Mouse (Mus musculus) erythroblast, embryonic 14.5 days (primary cell): ENCODE measurements at regions not wholly inside any gene's neighbourhood (a gene's known extent, or its start where the extent isn't known, plus 50 kb on each side); places are given as distances from the start of the nearest gene placed in this dataset.

ENCODE experiments used
- GATA1 ChIP-seq: IDR thresholded peaks from 2 replicates; pipeline ENCODE4 v1.6.1; 2012; ENCODE audit warnings: low read length, inconsistent platforms, mixed read lengths
- TAL1 ChIP-seq: IDR thresholded peaks from 3 replicates; pipeline ENCODE4 v1.6.1; 2012; ENCODE audit warnings: low read length, inconsistent platforms, mixed read lengths

DNA sequence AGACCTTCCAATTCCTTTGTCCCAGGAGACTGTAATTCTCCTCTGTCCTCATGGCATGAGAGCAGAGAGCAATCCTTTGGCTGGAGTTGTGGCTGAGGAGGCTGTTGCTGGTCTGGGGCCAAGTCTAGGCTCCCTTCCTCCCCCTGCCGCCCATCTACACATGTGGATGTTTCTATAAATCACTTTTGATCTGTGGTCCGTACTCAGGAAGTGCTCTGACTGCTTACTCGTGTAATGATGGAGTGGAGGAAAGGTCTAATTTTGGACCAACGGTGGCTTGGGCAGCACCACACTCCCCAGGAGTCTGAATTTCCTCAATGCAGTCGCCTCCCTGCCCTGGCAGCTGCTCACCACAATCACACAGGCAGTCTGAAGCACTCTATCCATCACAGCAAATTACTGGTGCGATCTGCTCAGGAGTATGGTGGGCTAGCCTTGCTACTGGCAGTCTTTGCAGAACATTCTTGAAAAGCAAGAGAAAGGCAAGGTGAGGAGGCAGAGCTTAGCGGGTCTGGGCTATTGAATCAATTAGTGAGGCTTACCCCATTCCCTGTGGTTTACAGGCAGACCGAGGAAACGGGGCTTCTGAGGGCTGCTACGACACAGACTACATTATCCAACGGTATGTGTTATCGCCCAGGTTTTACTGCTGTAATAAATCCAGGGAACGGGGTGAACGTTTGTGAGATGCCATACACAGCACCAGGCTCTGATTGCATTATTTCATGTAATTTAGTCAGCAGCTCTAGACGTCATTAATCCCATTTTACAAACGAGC lies 104.3 kb upstream of the Veph1 start:
- TF ChIP-seq TAL1 (no peak), GATA1 (no peak)
